Mouse (Mus musculus): Measurements from ENCODE around the gene Cst11.
"Not testable (repeated sequence)": the region's sequence is repeated elsewhere in the genome, so short reads cannot be mapped to it uniquely, and the experiment has no call there.

Cst11 gene

GRCm38 (mm10) chr2:148771397-148771796 is at the start of gene Cst11:
Gene Cst11 (minus strand): TSS chr2:148771497.
- not testable (repeated sequence) for DNase-seq (ENCODE audit: low read depth, low spot score)

GRCm38 (mm10) chr2:148819909-148820308 is 48.6 kb upstream of the Cst11 start, which contains the start of gene Cst13:
Gene Cst13 (plus strand): TSS chr2:148820081.
- DNase-seq (ENCODE audit: low read depth, low spot score) = no peak

- DNase-seq (ENCODE audit: low read depth, low spot score) = no peak
These were observed 35.4 kb upstream of the Cst11 start for GRCm38 (mm10) chr2:148806696-148807095.

DNA sequence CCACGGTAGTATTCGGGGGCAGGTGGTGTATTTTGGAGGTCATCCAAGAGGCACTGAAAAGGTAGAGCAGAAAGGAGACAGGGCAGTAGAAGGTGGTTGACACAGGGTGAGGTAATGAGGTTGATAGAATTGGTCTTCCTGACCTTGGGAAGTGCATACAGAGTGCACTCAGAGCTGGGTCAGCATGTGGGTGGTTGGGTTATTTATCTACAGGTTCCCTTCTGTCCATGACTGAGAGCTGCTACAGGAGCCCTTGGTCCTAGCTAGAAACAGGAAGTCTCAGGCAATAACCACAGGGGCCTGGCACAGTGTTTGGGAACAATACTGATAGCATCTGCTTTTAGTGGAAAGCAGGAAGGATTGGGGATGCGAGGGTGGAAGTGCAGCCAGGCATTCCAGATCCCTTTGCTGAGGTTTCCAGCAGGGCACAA is 30.2 kb upstream of the Cst11 start:
- DNase-seq (ENCODE audit: low read depth, low spot score) = no peak

- no peak for DNase-seq (ENCODE audit: low read depth, low spot score)
These were observed 27.2 kb upstream of the Cst11 start, which contains the start of gene Cst8 for GRCm38 (mm10) chr2:148798485-148798884. Gene Cst8 (plus strand): TSS chr2:148798785.

DNA sequence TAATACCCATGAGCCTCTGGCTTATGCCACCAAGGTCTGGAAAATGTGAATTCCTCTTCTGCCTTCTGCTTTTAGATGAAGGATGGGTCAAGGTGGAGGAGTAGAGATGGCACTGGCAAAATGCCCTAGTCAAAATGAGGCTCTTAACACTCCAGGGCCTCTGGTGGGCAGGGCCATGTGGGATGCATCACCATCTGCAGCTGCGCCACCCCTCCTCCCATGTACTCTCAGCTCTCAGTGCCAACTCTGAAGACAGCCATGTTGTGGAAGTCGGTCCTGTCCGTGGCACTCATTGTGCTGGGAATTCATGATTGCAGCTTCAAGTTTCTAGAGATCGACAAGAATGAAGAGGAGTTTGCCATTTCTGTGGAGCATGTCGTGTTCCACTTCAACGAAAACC is 17.8 kb upstream of the Cst11 start, which contains the start of gene Cst12:
Gene Cst12 (plus strand): TSS at position 220 of the 400 bp plus-strand sequence.
- DNase-seq (ENCODE audit: low read depth, low spot score) = no peak

DNA sequence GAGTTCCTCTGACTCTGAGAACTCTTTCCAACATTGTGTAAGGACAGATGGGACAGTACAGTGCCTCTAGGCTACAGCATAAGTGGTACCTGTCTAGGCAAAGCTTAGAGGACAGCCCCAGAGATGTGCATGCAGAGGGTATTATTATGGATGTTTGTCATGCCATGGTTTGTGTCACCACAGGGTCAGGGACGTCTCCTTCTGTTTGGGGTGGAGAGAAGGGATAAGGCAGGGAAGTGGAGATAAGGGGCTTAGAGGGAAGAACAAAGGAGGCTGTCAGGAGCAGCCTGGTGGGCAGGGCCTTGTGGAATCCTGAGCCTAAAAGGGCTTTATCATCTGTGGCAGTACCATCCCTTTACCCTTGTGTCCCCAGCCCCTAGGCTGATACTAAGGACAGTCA is 10.4 kb upstream of the Cst11 start, which contains the start of gene 8030411F24Rik:
Gene 8030411F24Rik (plus strand): TSS at position 301 of the 400 bp plus-strand sequence.
- no peak for DNase-seq (ENCODE audit: low read depth, low spot score)

DNA sequence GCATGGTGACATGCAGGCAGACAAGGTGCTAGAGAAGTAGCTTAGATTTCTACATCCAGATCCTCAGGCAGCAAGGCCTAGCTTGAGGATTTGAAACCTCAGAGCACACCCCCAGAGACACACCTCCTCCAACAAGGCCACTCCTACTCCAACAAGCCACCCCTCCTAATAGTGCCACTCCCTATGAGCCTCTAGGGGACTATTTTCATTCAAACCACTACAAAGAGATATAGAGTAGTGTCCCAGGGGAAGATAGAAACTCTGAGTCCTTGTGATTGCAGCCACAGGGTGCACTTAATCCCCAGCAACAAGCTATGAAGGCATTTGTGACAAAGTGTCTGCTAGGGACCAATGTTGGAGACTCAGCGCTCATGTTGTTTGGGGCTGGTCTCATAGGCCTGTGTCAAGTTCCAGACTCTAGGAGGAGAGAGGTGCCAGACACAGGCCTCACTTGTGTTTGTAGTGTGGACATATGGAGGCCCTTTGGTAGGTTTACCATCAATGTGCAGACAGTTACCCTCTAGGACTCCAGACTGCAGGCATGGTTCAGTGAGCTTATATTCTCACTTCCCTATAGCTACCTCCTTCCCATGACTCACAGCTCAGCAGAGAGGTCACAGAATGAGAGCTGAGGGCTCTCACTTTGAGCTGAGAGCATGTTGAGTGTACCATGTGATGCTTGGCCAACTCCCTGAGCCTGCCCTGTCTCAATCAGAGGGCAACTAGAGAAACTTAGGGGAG is 7.5 kb downstream of the Cst11 start:
- no peak for DNase-seq (ENCODE audit: low read depth, low spot score)

GRCm38 (mm10) chr2:148754310-148754846 is 16.9 kb downstream of the Cst11 start:
- no peak for DNase-seq (ENCODE audit: low read depth, low spot score)

GRCm38 (mm10) chr2:148751893-148752813 is 19.1 kb downstream of the Cst11 start:
- DNase-seq (ENCODE audit: low read depth, low spot score) = peak; percentile 88

DNA sequence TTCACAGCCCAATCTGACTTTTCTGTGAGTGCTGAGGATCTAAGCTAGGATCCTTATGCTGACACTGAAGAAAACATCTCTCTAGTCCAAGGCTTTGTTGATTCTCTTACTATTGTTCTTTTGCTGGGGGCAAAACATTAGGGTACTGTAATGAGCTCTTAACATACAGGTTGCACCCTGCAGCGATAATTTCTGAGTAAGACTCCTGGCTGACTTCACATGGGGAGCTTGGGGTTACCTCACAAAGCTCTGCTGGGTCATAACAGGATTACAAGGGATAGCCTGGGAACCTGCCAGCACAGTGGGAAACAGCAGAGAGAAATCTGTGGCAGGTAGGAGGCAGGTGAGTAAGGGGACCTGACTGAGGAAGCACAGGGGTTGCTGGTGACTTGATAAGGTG is 21.2 kb downstream of the Cst11 start, which contains the start of gene Cstl1:
Gene Cstl1 (plus strand): TSS at position 301 of the 400 bp plus-strand sequence.
- DNase-seq (ENCODE audit: low read depth, low spot score) = no peak

- no peak for DNase-seq (ENCODE audit: low read depth, low spot score)
These were observed 27.4 kb downstream of the Cst11 start for GRCm38 (mm10) chr2:148743846-148744407.

DNA sequence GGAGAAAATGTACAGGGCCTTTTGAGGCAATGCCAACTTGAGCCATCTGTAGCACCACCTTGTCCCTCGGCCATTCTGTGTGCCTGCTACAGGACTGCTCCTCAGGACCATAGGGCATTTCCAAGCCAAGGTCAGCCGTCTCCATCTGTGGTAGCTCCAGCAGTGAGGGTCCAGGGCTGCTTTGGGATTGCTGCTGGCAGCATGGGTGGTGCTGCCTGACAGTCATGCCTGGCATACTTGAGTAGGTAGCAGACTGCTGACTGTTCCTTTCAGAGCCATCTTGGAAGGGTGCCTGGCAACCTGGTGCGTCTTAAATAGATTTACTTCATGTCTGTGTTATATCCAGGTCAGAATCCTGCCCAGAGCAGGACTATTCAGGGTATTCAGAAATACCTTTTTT is 28.3 kb downstream of the Cst11 start:
- no peak for DNase-seq (ENCODE audit: low read depth, low spot score)

- peak; percentile 93 for DNase-seq (ENCODE audit: low read depth, low spot score)
These were observed 38.8 kb downstream of the Cst11 start, which contains the start of gene Napb for GRCm38 (mm10) chr2:148732327-148733000. Gene Napb (minus strand): TSS chr2:148732467.

GRCm38 (mm10) chr2:148731614-148732326 is 39.5 kb downstream of the Cst11 start:
- peak; percentile 13 for DNase-seq (ENCODE audit: low read depth, low spot score)

DNA sequence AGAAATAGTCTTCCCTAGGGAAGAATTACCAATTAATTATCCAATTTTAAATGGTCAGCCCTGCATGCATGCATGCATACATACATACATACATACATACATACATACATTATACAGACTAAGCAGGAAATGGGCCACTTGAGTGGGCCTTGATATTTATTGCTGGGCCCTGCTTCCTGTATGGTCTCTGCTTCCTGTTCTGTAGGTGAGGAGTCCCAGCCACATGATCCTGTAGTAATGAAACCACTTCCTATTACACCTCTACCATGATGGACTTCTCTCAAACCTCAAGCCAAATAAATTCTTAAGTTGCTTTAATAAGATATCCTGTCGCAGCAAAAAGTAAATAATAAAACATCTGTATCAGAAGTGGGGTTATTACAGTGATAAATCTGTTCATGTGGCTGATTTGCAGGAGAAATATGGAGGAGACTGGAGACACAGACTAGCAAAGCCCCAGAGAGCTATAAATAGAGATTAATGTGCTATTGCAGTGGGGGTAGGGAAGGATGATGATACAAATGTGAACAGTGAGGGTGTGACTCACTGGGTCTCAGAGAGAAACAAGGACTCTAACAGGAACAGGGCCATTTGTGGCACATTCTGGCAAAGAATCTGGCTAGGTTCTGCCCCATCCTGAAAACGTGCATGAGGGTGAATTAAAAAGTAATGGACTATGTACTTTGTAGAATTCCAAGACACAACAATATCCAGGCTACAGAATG is 51.9 kb downstream of the Cst11 start:
- DNase-seq (ENCODE audit: low read depth, low spot score) = no peak
